Mouse (Mus musculus): Measurements from ENCODE around the gene Pidd1. TPM values are rescaled to one million over a fixed set of nuclear protein-coding genes. Genes with fewer than 3 reads are reported as not detected.

The Pidd1 gene
- polyA plus RNA-seq, 1 experiment = 4.8 TPM

Other genes starting within 250 kb of the Pidd1 start
- gene Lrrc56, start 249.9 kb downstream of the Pidd1 start, polyA plus RNA-seq (2012; rRNA removed) = 5.2 and 5.8 TPM in 2 replicates
- 8.4 and 11.6 TPM in 2 replicates for gene Lmntd2, start 229.9 kb downstream of the Pidd1 start, polyA plus RNA-seq (2012; rRNA removed)
- gene Rassf7, start 228.2 kb downstream of the Pidd1 start, polyA plus RNA-seq (2012; rRNA removed) = 97.6 and 157 TPM in 2 replicates
- 16.4 and 30.4 TPM in 2 replicates for gene Phrf1, start 215.2 kb downstream of the Pidd1 start, polyA plus RNA-seq (2012; rRNA removed)
- gene Irf7, start 177.5 kb downstream of the Pidd1 start, polyA plus RNA-seq (2012; rRNA removed) = 21.2 and 23.3 TPM in 2 replicates
- gene Cdhr5, start 167.2 kb downstream of the Pidd1 start, polyA plus RNA-seq (2012; rRNA removed) = 0.07 TPM in 1 of 2 replicates, not detected in the other
- gene Sct, start 164.9 kb downstream of the Pidd1 start, polyA plus RNA-seq (2012; rRNA removed) = 0.41 and 1.3 TPM in 2 replicates
- gene Drd4, start 152.0 kb downstream of the Pidd1 start, polyA plus RNA-seq (2012; rRNA removed) = 0.06 and 0.21 TPM in 2 replicates
- 14.6 and 22.8 TPM in 2 replicates for gene Deaf1, start 116.3 kb downstream of the Pidd1 start, polyA plus RNA-seq (2012; rRNA removed)
- gene Tmem80, start 116.3 kb downstream of the Pidd1 start, polyA plus RNA-seq (2012; rRNA removed) = 34.1 and 42.5 TPM in 2 replicates
- gene Eps8l2, start 105.1 kb downstream of the Pidd1 start, polyA plus RNA-seq (2012; rRNA removed) = 79.7 and 109 TPM in 2 replicates
- 269 and 320 TPM in 2 replicates for gene Taldo1, start 51.8 kb downstream of the Pidd1 start, polyA plus RNA-seq (2012; rRNA removed)
- 48.3 and 59.2 TPM in 2 replicates for gene Gatd1, start 29.9 kb downstream of the Pidd1 start, polyA plus RNA-seq (2012; rRNA removed)
- 1.3 and 3.4 TPM in 2 replicates for gene Cend1, start 14.5 kb downstream of the Pidd1 start, polyA plus RNA-seq (2012; rRNA removed)
- 42.0 and 55.2 TPM in 2 replicates for gene Slc25a22, start 6.1 kb downstream of the Pidd1 start, polyA plus RNA-seq (2012; rRNA removed)
- gene Rplp2, start 3.3 kb upstream of the Pidd1 start, polyA plus RNA-seq (2012; rRNA removed) = 1,171 and 1,507 TPM in 2 replicates
- 108 and 133 TPM in 2 replicates for gene Pnpla2, start 11.2 kb upstream of the Pidd1 start, polyA plus RNA-seq (2012; rRNA removed)
- gene Cracr2b, start 17.1 kb upstream of the Pidd1 start, polyA plus RNA-seq (2012; rRNA removed) = 24.0 and 25.8 TPM in 2 replicates
- 280 and 288 TPM in 2 replicates for gene Cd151, start 23.4 kb upstream of the Pidd1 start, polyA plus RNA-seq (2012; rRNA removed)
- gene Polr2l, start 31.1 kb upstream of the Pidd1 start, polyA plus RNA-seq (2012; rRNA removed) = 41.8 and 48.1 TPM in 2 replicates
- 161 and 196 TPM in 2 replicates for gene Tspan4, start 31.2 kb upstream of the Pidd1 start, polyA plus RNA-seq (2012; rRNA removed)
- gene Chid1, start 95.8 kb upstream of the Pidd1 start, polyA plus RNA-seq (2012; rRNA removed) = 28.5 and 32.0 TPM in 2 replicates
- 19.8 and 32.9 TPM in 2 replicates for gene Ap2a2, start 118.1 kb upstream of the Pidd1 start, polyA plus RNA-seq (2012; rRNA removed)
- 0.01 and 0.03 TPM in 2 replicates for gene Muc6, start 211.3 kb upstream of the Pidd1 start, polyA plus RNA-seq (2012; rRNA removed)
- 2.5 and 4.4 TPM in 2 replicates for gene Muc2, start 246.3 kb upstream of the Pidd1 start, polyA plus RNA-seq (2012; rRNA removed)

Data from urinary bladder, adult 2 months (tissue).